Mouse (Mus musculus) kidney, embryonic 14.5 days (tissue): ENCODE results near the gene Fgd6. TPM values are rescaled to one million over a fixed set of nuclear protein-coding genes. Genes with fewer than 3 reads are reported as not detected.

Experiments used
- ATAC-seq: fragments of 200-750 bp; cut with Nextera tagmentation; 2 replicates; pipeline ENCODE4 v1.8.0; 2017; ENCODE audit warnings: moderate number of reproducible peaks, mild to moderate bottlenecking, moderate TSS enrichment, moderate library complexity; ENCODE audit not compliant: low FRiP score, low TSS enrichment
- H3K27ac ChIP-seq: fragments of 300-500 bp; sonication (generic); 2 replicates; pipeline ENCODE4 v1.5.1; 2014; ENCODE audit warnings: low read depth, mild to moderate bottlenecking, low read length, moderate library complexity, mixed read lengths
- H3K27me3 ChIP-seq: fragments of 300-500 bp; sonication (generic); 2 replicates; pipeline ENCODE4 v1.6.1; 2014; ENCODE audit warnings: mild to moderate bottlenecking, low read length; ENCODE audit not compliant: control insufficient read depth, insufficient read depth
- H3K36me3 ChIP-seq: fragments of 300-500 bp; sonication (generic); 2 replicates; pipeline ENCODE4 v1.6.1; 2014; ENCODE audit warnings: low read length, mixed read lengths; ENCODE audit not compliant: control insufficient read depth, insufficient read depth
- H3K4me1 ChIP-seq: fragments of 300-500 bp; sonication (generic); 2 replicates; pipeline ENCODE4 v1.6.1; 2014; ENCODE audit warnings: low read length, mixed read lengths; ENCODE audit not compliant: control insufficient read depth, insufficient read depth
- H3K4me2 ChIP-seq: fragments of 300-500 bp; sonication (generic); replicated peaks from 2 replicates; pipeline ENCODE4 v1.6.1; 2014; ENCODE audit warnings: low read depth, mild to moderate bottlenecking, low read length
- H3K4me3 ChIP-seq: fragments of 300-500 bp; sonication (generic); 2 replicates; pipeline ENCODE4 v1.5.1; 2014; ENCODE audit warnings: mild to moderate bottlenecking, low read length
- H3K9ac ChIP-seq: fragments of 300-500 bp; sonication (generic); 2 replicates; pipeline ENCODE4 v1.6.1; 2014; ENCODE audit warnings: low read depth, mild to moderate bottlenecking, low read length, moderate library complexity
- H3K9me3 ChIP-seq: fragments of 300-500 bp; sonication (generic); 2 replicates; pipeline ENCODE4 v1.6.1; 2016; ENCODE audit warnings: low read length; ENCODE audit not compliant: control insufficient read depth
- WGBS: fragments of 180-500 bp; shearing (Covaris S2); extraction: QIAGEN DNeasy Blood & Tissue Kit; methylation state at CpG from one replicate; pipeline ENCODE4 v1.1.7; 2014; 5-methylcytosine and 5-hydroxymethylcytosine counted together
- polyA plus RNA-seq: library from polyadenylated mRNA; unstranded; fragments of >200 nt; fragmentation: Nextera tagmentation; extraction: Ambion mirVana; gene quantifications from 2 replicates; pipeline ENCODE4 v1.2.1, GENCODE M21; 2014

Fgd6 gene
- polyA plus RNA-seq, 1 experiment from 2014 or later, result 4.3 TPM

GRCm38 (mm10) chr10:94165426-94165825, 129.6 kb downstream of the Fgd6 start:
- Histone ChIP-seq H3K27me3 (no peaks in the 10 kb centered on the region), H3K36me3 (peaks cover 63% of the 10 kb centered on the region), H3K4me1 (no peaks in the 10 kb centered on the region), H3K27ac (no peak overlapping the region), H3K4me2 (no peak overlapping the region), H3K9me3 (no peaks in the 10 kb centered on the region), H3K4me3 (no peak overlapping the region), H3K9ac (no peak overlapping the region)
- no peak for ATAC-seq
- 93% methylated on average over 16 of the region's 16 CpGs for WGBS

DNA sequence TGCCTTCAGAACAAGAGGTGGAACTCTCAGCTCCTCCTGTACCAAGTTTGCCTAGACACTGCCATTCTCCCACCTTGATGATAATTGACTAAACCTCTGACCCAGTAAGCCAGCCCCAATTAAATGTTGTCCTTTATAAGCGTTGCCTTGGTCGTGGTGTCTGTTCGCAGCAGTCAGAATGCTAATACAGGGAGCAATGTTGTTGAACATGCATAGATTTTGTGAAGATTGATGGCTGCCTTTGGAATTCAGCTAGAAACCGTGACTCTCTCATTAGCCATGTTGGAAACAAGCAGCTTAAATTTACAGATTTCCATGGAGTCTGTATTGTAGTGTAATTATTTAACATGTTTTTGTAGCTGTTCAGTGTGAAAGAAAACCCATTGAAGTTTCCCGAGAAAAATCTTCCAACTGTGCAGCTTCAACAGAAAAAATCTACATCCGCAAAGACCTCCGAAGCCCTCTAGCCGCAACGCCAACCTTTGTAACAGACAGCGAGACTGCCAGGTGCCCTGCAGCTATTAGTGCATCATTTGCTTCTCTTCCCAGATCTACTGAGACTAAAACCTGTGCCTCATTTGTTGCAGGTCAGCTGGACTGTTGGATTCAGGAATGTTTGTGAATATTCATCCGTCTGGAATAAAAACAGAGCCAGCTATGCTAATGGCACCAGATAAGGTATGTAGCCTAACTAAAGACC, 131.4 kb downstream of the Fgd6 start:
- H3K27me3 ChIP-seq, result no peaks in the 10 kb centered on the region
- H3K4me3 ChIP-seq, result no peak overlapping the region
- H3K27ac ChIP-seq, result no peak overlapping the region
- no peaks in the 10 kb centered on the region for H3K9me3 ChIP-seq
- no peak for ATAC-seq
- no peak overlapping the region for H3K4me2 ChIP-seq
- 91% methylated on average over 11 of the region's 11 CpGs for WGBS
- H3K9ac ChIP-seq, result no peak overlapping the region
- H3K36me3 ChIP-seq, result peaks cover 64% of the 10 kb centered on the region
- H3K4me1 ChIP-seq, result no peaks in the 10 kb centered on the region

- H3K4me1 ChIP-seq, result no peaks in the 10 kb centered on the region
- no peak overlapping the region for H3K27ac ChIP-seq
- no peak overlapping the region for H3K4me2 ChIP-seq
- H3K36me3 ChIP-seq, result peaks cover 67% of the 10 kb centered on the region
- WGBS, result 67% methylated on average over 12 of the region's 12 CpGs
- H3K9me3 ChIP-seq, result no peaks in the 10 kb centered on the region
- no peak overlapping the region for H3K4me3 ChIP-seq
- no peaks in the 10 kb centered on the region for H3K27me3 ChIP-seq
- no peak overlapping the region for H3K9ac ChIP-seq
- ATAC-seq, result no peak
These were observed 135.8 kb downstream of the Fgd6 start for GRCm38 (mm10) chr10:94171440-94172130.

- Histone ChIP-seq H3K4me2 (no peak overlapping the region), H3K4me3 (no peak overlapping the region), H3K4me1 (no peaks in the 10 kb centered on the region), H3K36me3 (peaks cover 62% of the 10 kb centered on the region), H3K27me3 (no peaks in the 10 kb centered on the region), H3K27ac (no peak overlapping the region), H3K9ac (no peak overlapping the region), H3K9me3 (no peaks in the 10 kb centered on the region)
- no peak for ATAC-seq
- WGBS, result 81% methylated on average over 11 of the region's 11 CpGs
These were observed 136.3 kb downstream of the Fgd6 start for GRCm38 (mm10) chr10:94172137-94172536.

- H3K27me3 ChIP-seq, result no peaks in the 10 kb centered on the region
- no peak for ATAC-seq
- H3K4me2 ChIP-seq, result no peak overlapping the region
- H3K4me1 ChIP-seq, result no peaks in the 10 kb centered on the region
- no peak overlapping the region for H3K27ac ChIP-seq
- H3K4me3 ChIP-seq, result no peak overlapping the region
- peaks cover 56% of the 10 kb centered on the region for H3K36me3 ChIP-seq
- 83% methylated on average over 6 of the region's 6 CpGs for WGBS
- no peak overlapping the region for H3K9ac ChIP-seq
- H3K9me3 ChIP-seq, result no peaks in the 10 kb centered on the region
These were observed 136.9 kb downstream of the Fgd6 start for GRCm38 (mm10) chr10:94172706-94173105.

DNA sequence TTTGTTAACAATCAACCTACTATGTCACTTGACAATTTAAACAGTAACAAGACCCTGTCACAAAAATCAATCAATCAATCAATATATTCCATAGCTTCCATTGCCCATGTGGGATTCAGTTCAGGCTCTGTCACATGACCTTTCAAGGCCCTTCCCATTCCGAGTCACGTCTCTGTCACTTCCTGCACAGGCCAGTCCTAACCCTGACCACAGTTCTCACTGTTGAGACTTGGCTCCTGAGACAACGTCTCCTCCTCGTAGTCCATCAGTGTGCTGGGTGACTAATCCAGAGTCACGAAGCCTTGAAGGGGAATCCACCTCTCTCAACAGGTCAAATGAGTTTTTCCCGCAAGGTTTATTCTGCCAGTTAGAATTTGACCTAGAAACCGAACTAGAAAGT, 138.9 kb downstream of the Fgd6 start:
- ATAC-seq, result no peak

GRCm38 (mm10) chr10:94183199-94183598, 147.4 kb downstream of the Fgd6 start:
- Histone ChIP-seq H3K9ac (no peak overlapping the region), H3K9me3 (no peaks in the 10 kb centered on the region), H3K4me3 (no peak overlapping the region), H3K27ac (no peak overlapping the region), H3K36me3 (peaks cover 30% of the 10 kb centered on the region), H3K4me2 (no peak overlapping the region), H3K4me1 (no peaks in the 10 kb centered on the region), H3K27me3 (no peaks in the 10 kb centered on the region)
- 60% methylated on average over 4 of the region's 4 CpGs for WGBS
- ATAC-seq, result no peak

More for the DNA sequence above, 138.9 kb downstream of the Fgd6 start:
- Histone ChIP-seq H3K27ac (no peak overlapping the region), H3K9ac (no peak overlapping the region), H3K27me3 (no peaks in the 10 kb centered on the region), H3K4me3 (no peak overlapping the region), H3K36me3 (peaks cover 39% of the 10 kb centered on the region), H3K4me2 (no peak overlapping the region), H3K9me3 (no peaks in the 10 kb centered on the region), H3K4me1 (no peaks in the 10 kb centered on the region)
- 82% methylated on average over 7 of the region's 7 CpGs for WGBS

Other genes with a start within 250 kb of the Fgd6 start
- gene Usp44, start 204.4 kb upstream of the Fgd6 start, polyA plus RNA-seq, result 1.1 and 1.4 TPM in 2 replicates
- 212 and 221 TPM in 2 replicates for gene Metap2, start 138.9 kb upstream of the Fgd6 start, polyA plus RNA-seq
- gene Vezt, start 184 bp upstream of the Fgd6 start, polyA plus RNA-seq, result 19.8 and 23.8 TPM in 2 replicates
- 8.0 and 10.7 TPM in 2 replicates for gene Nr2c1, start 112.0 kb downstream of the Fgd6 start, polyA plus RNA-seq
- 526 and 667 TPM in 2 replicates for gene Ndufa12, start 162.7 kb downstream of the Fgd6 start, polyA plus RNA-seq